Mouse (Mus musculus) embryonic fibroblast, embryonic 13.5 days (primary cell): ENCODE results near the gene Tuba1b. TPM values are rescaled to one million over a fixed set of nuclear protein-coding genes. Genes with fewer than 3 reads are reported as not detected.

ENCODE experiments used
- H3K27ac ChIP-seq: 2 replicates; pipeline ENCODE4 v1.5.1; 2012; ENCODE audit warnings: low read length, control low read depth, inconsistent platforms; ENCODE audit not compliant: insufficient read depth
- H3K4me1 ChIP-seq: 2 replicates; pipeline ENCODE4 v1.6.1; 2011; ENCODE audit warnings: low read length; ENCODE audit not compliant: control insufficient read depth, insufficient read depth
- H3K4me3 ChIP-seq: 2 replicates; pipeline ENCODE4 v1.5.1; 2011; ENCODE audit warnings: mild to moderate bottlenecking, control low read depth, low read length; ENCODE audit not compliant: insufficient read depth
- CTCF ChIP-seq: IDR thresholded peaks from 2 replicates; pipeline ENCODE4 v1.5.1; 2011; ENCODE audit warnings: mild to moderate bottlenecking, control low read depth, low read length, moderate library complexity, borderline replicate concordance; ENCODE audit not compliant: insufficient read depth
- POLR2A ChIP-seq: IDR thresholded peaks from 2 replicates; pipeline ENCODE4 v1.6.1; 2011; ENCODE audit warnings: low read depth, mild to moderate bottlenecking, control low read depth, low read length, moderate library complexity
- polyA plus RNA-seq: library from polyadenylated mRNA; stranded (reverse); fragments of >200 nt; gene quantifications from 2 replicates; pipeline ENCODE4 v1.2.4, GENCODE M21; 2011; ENCODE audit warnings: low read depth; ENCODE audit not compliant: missing spikeins, insufficient read length

The Tuba1b gene
- polyA plus RNA-seq, 1 experiment, result 3,138 TPM

DNA sequence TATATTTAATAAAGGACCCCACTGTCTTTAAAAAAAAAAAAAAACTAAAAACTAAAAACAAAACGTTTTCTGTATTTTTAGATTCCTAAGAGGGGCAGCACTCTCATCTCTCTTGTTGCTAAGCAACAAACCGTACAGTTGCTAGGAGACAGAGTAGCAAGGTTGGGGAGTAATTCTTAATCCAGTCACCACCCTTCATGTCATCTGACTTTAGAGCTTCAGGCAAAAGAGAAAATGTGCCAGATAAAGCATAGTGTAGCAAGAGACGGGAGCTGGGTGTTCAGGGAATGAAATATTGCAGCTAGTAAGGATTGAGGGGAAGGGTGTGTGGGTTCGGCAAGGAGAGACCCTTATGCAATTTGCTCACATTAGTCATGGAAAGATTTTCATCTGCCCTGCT lies 36.7 kb upstream of the Tuba1b start:
- H3K27ac ChIP-seq, result no peak overlapping the region

DNA sequence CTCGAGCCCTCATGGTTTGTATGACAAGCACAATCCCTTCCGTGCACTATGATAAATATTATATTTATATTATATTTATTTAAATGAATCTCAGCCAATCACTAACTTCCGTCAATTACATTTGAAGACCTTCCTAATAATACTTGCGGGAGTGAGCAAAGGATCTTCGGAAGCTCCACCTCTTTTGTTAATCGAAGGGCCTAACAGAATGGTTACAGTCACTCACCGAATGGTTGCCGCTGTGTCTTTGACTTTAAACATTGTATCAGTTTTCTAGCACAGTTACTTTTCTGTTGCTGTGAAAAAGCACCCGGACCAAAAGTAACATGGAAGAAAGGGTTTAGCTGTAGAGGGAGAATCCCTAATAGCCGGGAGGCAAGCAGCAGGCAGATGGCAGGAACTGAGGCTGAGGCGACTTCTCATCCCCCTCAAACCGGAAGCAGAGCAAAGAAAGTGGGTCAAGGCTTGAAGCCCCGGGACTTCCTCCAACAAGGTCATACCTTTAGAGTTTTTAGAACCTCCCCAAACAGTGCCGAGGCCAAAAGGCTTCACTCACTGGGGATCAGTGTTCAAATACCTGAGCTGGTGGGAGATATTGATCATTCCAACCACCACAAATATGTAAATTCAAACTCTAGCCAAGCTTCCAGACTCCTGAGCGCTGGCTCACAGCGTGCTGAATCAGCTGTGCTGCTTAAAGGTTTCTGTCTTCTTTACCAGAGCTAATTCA lies 35.2 kb upstream of the Tuba1b start:
- H3K27ac ChIP-seq, result peak overlapping the region; percentile 86
- peaks cover 4% of the 10 kb centered on the region for H3K4me1 ChIP-seq
- H3K4me3 ChIP-seq, result no peak overlapping the region
- no peak for TF ChIP-seq CTCF
- 0 out of 2 replicates have a peak, but pooled peaks have one; percentile 17 for TF ChIP-seq POLR2A

More for the DNA sequence above, 36.7 kb upstream of the Tuba1b start:
- peaks cover 4% of the 10 kb centered on the region for H3K4me1 ChIP-seq
- H3K4me3 ChIP-seq, result no peak overlapping the region
- no peak for TF ChIP-seq POLR2A
- no peak for TF ChIP-seq CTCF

DNA sequence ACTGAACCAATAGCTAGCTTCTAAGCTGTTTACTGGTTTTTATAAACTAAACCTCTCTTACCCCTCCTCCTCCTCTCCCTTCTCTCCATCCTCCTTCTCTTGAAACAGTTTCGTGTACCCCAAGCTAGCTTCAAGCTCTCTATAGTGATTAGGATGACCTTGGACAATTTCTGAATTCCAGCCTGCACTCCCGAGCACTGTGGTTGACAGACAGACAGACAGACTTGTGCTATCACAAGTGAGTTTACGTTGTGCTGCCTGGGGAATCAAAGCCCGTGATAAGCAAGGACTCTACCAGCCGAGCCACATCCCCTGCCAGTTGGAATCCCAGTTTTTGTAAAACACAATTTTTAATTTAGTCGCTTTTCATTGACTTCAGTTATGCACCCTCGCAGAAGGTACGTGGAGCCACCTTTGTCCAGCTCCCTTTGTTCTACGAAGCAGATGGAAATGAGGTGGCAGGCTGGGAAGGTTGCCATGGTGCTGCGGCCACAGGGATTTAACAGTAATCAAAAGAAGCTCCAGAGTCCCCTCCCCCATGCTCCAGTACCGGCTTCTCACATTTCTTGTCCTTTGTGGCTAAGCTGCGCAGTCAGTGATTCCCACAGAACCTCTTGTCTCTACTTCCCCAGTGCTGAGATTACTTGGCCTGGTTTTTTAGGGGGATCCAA lies 34.5 kb upstream of the Tuba1b start:
- Histone ChIP-seq H3K4me3 (no peak overlapping the region), H3K4me1 (peaks cover 4% of the 10 kb centered on the region), H3K27ac (peak overlapping the region; percentile 34; the same call in 1 of the 2 replicates)
- no peak for TF ChIP-seq POLR2A

DNA sequence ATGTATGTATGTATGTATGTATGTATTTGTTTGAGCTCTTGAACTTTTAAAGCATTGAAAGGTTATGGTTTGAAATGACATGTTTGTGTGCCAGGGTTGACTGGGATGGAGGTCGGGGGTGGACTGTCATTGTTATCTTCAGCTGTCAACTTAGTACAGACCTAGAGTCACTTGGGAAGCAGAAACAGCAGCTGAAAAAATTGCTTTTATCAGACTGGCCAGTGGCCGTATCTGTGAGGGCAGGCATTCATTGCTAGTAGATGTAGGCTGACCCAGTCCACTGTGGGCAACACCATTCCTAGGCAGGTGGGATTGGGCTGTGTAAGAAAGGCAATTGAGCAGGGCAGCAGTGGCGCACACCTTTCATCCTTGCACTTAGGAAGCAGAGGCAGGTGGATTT lies 25.2 kb upstream of the Tuba1b start:
- TF ChIP-seq POLR2A (no peak), CTCF (no peak)
- no peak overlapping the region for H3K4me3 ChIP-seq
- H3K4me1 ChIP-seq, result no peaks in the 10 kb centered on the region; the same call in 1 of the 2 replicates
- no peak overlapping the region for H3K27ac ChIP-seq

GRCm38 (mm10) chr15:98958901-98959420 lies 24.6 kb upstream of the Tuba1b start:
- no peak overlapping the region for H3K27ac ChIP-seq
- no peaks in the 10 kb centered on the region; the same call in 1 of the 2 replicates for H3K4me1 ChIP-seq
- TF ChIP-seq POLR2A (no peak), CTCF (no peak)
- H3K4me3 ChIP-seq, result no peak overlapping the region

- Histone ChIP-seq H3K4me3 (no peak overlapping the region), H3K27ac (no peak overlapping the region), H3K4me1 (no peaks in the 10 kb centered on the region; the same call in 1 of the 2 replicates)
- TF ChIP-seq CTCF, result no peak
- TF ChIP-seq POLR2A, result no peak
These were observed 23.1 kb upstream of the Tuba1b start for GRCm38 (mm10) chr15:98957475-98957874.

GRCm38 (mm10) chr15:98956000-98956399 lies 21.6 kb upstream of the Tuba1b start:
- TF ChIP-seq CTCF, result no peak
- no peak for TF ChIP-seq POLR2A

GRCm38 (mm10) chr15:98955324-98955723 lies 21.0 kb upstream of the Tuba1b start:
- no peak overlapping the region for H3K4me3 ChIP-seq
- TF ChIP-seq CTCF (no peak), POLR2A (no peak)
- no peaks in the 10 kb centered on the region; the same call in 1 of the 2 replicates for H3K4me1 ChIP-seq
- H3K27ac ChIP-seq, result peak overlapping the region; percentile 18; the same call in 1 of the 2 replicates

More at GRCm38 (mm10) chr15:98956000-98956399, 21.6 kb upstream of the Tuba1b start:
- no peaks in the 10 kb centered on the region; the same call in 1 of the 2 replicates for H3K4me1 ChIP-seq
- H3K4me3 ChIP-seq, result no peak overlapping the region
- no peak overlapping the region for H3K27ac ChIP-seq

- TF ChIP-seq CTCF (no peak), POLR2A (no peak)
- H3K4me1 ChIP-seq, result no peaks in the 10 kb centered on the region; the same call in 1 of the 2 replicates
- no peak overlapping the region for H3K4me3 ChIP-seq
- H3K27ac ChIP-seq, result peak overlapping the region; percentile 18
These were observed 20.3 kb upstream of the Tuba1b start for GRCm38 (mm10) chr15:98954425-98955253.
